Mouse (Mus musculus) hindlimb bud, embryonic 11.5 days (tissue): Measurements from ENCODE around the gene Timeless.
A peak's percentile ranks its signal among the peaks of the same experiment; 100 is the strongest.
"Not testable (repeated sequence)": the region's sequence is repeated elsewhere in the genome, so short reads cannot be mapped to it uniquely, and the experiment has no call there.

Source experiments
- DNase-seq: peaks from one replicate; pipeline ENCODE4 v3.0.0-alpha.2; 2012; ENCODE audit warnings: low read depth, low spot score; ENCODE audit errors: extremely low spot score

The Timeless gene

DNA sequence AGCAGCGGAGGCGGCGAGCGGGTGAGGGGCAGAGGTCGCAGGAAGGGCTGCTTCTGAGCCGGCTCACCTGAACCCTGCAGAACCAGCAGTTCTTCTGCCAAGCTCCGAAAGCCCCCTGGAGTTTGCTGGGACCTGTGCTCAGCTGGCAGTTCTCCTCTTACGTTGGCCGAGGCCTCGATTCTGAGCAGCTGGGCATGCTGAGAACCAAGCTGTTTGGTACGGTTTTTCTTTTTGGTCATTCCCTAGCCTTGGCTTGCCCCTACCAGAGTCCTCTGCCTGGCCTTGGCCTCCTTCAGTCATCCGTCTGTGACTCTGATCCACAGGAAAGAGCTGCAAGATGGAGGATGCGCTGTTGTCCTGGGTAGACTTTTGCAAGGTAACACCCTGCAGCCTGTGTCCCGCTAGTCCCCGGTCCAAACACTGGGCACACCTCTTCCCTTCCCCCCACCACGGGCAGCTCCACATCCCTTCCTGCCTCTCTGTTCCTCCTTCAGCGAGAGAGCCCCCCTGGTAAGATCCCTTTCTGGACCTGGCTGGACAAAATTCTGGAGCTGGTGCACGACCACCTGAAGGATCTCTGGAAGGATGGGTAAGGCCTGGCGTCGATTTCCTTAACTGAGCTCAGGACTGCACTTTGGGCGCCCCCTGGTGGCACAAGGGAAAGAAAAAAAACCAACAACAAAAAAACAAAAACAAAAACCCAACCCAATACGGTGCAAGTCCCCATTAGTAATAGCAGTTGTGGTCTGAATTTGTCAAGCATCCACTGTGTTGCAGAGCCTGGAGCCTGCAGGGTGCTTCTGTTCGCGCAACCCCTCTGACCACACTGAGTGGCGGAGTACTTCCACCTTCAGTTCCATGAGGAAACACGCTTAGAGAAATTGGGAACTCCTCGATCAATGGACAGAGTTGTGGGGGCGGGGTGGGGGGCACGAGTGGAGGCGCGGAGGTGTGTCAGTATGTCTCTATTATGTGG, 52.0 kb downstream of the Timeless start:
- DNase-seq = peak; percentile 42

DNA sequence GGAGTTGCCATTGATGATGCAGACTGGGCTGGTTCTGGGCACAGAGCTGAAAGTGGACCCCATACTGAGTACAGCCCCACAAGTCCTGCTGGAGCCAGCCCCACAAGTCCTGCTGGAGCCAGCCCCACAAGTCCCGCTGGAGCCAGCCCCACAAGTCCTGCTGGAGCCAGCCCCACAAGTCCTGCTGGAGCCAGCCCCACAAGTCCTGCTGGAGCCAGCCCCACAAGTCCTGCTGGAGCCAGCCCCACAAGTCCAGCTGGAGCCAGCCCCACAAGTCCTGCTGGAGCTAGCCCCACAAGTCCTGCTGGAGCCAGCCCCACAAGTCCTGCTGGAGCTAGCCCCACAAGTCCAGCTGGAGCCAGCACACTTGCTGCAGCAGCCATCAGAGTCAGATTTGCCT, 58.7 kb downstream of the Timeless start:
- not testable (repeated sequence) for DNase-seq

DNA sequence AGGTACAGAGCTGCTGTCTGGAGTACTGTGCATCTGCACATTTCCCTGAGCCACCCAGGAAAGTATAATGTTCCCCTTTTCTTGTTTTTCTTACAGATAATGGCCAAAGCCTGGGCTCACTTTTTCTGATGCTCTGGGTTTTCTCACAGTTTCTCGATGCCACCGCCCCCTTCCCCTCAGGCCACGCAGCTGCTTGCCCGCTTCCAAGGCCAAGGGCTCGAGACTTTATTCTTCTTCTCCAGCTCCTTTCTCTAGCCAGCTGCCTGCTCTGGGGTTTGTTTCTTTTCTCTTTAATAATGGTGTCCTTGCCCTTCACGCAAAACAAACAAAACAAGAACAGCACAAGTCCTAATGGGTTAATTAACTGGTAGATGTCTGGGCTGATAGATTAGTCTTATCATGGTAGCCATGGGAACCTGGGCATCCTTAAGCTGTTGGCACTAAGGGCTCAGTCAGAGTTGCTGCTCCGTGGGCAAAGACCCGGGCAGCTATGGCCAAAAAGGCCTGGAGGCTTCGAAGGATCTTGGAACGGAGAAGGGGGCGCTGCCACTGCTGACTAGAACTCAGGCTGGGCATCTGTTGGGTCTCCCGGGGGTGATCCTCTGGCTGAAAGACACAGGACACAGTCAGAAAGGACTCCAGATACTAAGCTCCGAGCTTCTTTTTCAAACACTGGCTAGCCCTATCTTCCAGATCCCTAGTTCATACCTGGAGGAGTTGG, 64.7 kb downstream of the Timeless start:
- no peak for DNase-seq

DNA sequence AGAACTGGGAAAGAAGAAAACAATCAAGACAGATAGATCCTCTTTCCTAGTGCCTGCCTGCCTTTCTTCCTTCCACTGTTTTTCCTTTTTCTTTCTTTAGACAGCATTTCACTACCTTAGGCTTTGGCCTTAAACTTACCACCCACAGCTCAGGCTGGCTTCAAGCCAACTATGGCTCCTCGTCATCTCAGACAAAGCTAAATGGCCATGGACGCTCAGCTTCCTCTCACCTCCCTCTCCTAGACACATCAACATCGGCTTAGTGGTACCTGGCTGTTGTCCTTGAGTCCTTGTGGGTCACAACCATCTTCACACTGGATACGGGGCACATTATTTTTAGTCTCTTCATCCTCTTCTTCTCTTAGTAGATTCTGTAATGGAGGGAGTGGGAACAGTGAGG, 65.4 kb downstream of the Timeless start:
- DNase-seq = no peak

DNA sequence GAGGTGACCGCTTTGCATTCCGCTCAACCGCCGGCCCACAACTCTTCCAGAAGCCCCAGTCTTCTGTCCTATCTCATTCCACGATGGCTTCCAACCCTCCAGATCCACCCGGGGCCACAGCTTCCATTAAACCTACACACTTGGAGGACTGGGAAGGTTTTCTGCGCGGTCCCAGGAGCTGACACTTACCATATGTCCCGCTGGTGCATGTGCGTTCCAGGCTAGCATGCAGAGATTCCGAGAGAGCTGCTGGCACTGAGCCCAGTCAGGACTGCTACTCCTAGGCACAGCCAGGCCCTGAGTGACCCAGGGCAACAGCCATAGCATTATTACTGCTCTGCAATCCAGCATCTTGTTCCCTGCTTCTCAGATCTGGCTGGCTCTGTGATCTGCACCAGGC, 65.8 kb downstream of the Timeless start:
- no peak for DNase-seq

DNA sequence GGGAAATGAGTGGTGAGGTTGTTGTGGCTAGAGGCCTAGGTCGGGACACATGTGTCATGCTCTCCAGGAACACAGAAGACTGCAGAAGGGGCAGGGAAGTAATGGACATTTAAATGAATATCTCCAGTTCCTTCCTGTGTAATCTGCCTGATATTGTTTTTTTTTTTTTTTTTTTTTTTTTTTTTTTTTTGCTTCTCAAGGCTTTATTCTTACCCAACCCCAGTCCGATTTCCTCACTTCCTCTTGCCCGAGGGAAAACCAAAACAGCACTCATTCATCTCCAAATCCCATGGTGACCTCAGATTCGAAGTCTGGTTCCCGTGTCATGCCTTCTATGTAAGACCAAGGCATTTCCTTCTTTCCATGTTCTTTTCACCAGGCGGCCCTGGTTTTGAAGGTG, 66.4 kb downstream of the Timeless start:
- no peak for DNase-seq

DNA sequence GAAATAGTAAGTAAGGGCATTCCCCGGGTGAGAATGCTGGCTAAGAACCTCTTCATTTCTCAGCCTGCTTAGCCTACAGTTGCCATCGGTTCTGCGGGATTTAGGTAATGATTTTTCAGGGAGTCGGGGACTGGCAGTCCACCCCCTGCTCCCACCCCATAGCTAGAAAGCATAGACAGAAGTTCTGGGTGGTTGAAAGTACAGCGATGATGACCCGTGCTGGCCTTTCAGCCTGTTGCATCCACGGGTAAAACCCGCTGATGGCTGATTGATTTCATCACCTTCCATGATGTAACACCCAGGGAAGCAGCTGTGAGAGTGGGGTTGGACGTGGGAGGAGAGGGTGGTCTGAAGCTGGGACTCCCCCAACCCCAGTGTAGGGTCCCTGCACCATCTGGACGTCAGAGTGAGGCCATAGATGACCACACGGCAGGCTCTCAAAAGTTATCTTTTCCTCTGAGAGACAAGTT, 66.9 kb downstream of the Timeless start, which contains the start of gene Il23a:
Gene Il23a (minus strand): TSS at position 51 of the 470 bp plus-strand sequence.
- no peak for DNase-seq

DNA sequence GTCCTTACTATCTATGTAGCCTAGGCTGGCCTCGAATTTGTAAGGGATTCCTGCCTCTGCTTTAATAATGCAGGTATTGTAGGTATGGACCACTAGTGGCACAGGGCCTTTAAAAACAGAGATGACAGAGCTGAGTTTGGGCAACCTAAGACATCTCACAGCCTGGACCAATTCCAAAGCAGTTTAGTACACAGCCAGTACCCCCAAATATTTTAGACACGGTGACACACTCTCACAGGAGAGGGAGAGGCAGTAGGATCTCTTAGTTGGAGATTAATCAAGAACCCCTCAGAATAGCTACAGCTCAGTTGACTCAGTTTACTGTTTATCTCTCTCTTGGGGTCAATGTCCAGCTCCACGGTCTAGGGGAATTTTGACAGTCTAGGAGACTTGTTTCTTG, 70.5 kb downstream of the Timeless start:
- no peak for DNase-seq
